Mouse (Mus musculus) hindbrain, postnatal 0 days (tissue): Measurements from ENCODE around the gene Isy1. TPM values are rescaled to one million over a fixed set of nuclear protein-coding genes. Genes with fewer than 3 reads are reported as not detected.

ENCODE experiments used
- ATAC-seq: fragments of 200-750 bp; cut with Nextera tagmentation; 2 replicates; pipeline ENCODE4 v1.8.0; 2017; ENCODE audit warnings: mild to moderate bottlenecking, moderate TSS enrichment, moderate library complexity
- DNase-seq: peaks from one replicate; pipeline ENCODE4 v3.0.0-alpha.2; 2015; ENCODE audit warnings: low spot score
- H3K27ac ChIP-seq: fragments of 300-500 bp; sonication (generic); 2 replicates; pipeline ENCODE4 v1.5.1; 2014; ENCODE audit warnings: mild to moderate bottlenecking
- H3K27me3 ChIP-seq: fragments of 300-500 bp; sonication (generic); 2 replicates; pipeline ENCODE4 v1.6.1; 2014; ENCODE audit warnings: low read length, mixed read lengths; ENCODE audit not compliant: insufficient read depth
- H3K36me3 ChIP-seq: fragments of 300-500 bp; sonication (generic); 2 replicates; pipeline ENCODE4 v1.6.1; 2014; ENCODE audit warnings: low read length, mixed read lengths; ENCODE audit not compliant: insufficient read depth
- H3K4me1 ChIP-seq: fragments of 300-500 bp; sonication (generic); 2 replicates; pipeline ENCODE4 v1.6.1; 2014; ENCODE audit warnings: antibody characterized with exemption, low read length, mixed read lengths; ENCODE audit not compliant: insufficient read depth
- H3K4me2 ChIP-seq: fragments of 300-500 bp; sonication (generic); 2 replicates; pipeline ENCODE4 v1.6.1; 2014; ENCODE audit warnings: low read depth, mild to moderate bottlenecking, low read length, moderate library complexity, mixed read lengths
- H3K4me3 ChIP-seq: fragments of 300-500 bp; sonication (generic); 2 replicates; pipeline ENCODE4 v1.5.1; 2014; ENCODE audit warnings: low read length
- H3K9ac ChIP-seq: fragments of 300-500 bp; sonication (generic); replicated peaks from 2 replicates; pipeline ENCODE4 v1.6.1; 2014; ENCODE audit warnings: mild to moderate bottlenecking, low read length, moderate library complexity, mixed read lengths
- H3K9me3 ChIP-seq: fragments of 300-500 bp; sonication (generic); 2 replicates; pipeline ENCODE4 v1.6.1; 2016; ENCODE audit warnings: low read length, mixed read lengths
- CTCF ChIP-seq: IDR thresholded peaks from 2 replicates; pipeline ENCODE4 v1.5.1; 2016; ENCODE audit warnings: antibody characterized with exemption, control low read depth, low read depth
- WGBS: fragments of 180-500 bp; shearing (Covaris S2); extraction: QIAGEN DNeasy Blood & Tissue Kit; methylation state at CpG from one replicate; pipeline ENCODE4 v1.1.7; 2014; 5-methylcytosine and 5-hydroxymethylcytosine counted together
- polyA plus RNA-seq: library from polyadenylated mRNA; unstranded; fragments of >200 nt; fragmentation: Nextera tagmentation; extraction: Ambion mirVana; gene quantifications from 2 replicates; pipeline ENCODE4 v1.2.1, GENCODE M21; 2015
- total RNA-seq: library from RNA; depleted of rRNA; stranded (reverse); fragments of >200 nt; gene quantifications from 2 replicates; pipeline ENCODE4 v1.2.3, GENCODE M21; 2014

The Isy1 gene
- total and polyA plus RNA-seq, 2 experiments from 2014 or later, result 11.3 to 27.4 TPM

GRCm38 (mm10) chr6:87879010-87879409, 40.4 kb upstream of the Isy1 start:
- H3K9ac ChIP-seq, result no peak overlapping the region
- 58% methylated on average over 4 of the region's 4 CpGs for WGBS
- no peaks in the 10 kb centered on the region for H3K27me3 ChIP-seq
- ATAC-seq (no peak), DNase-seq (no peak)
- no peak for TF ChIP-seq CTCF
- no peaks in the 10 kb centered on the region for H3K36me3 ChIP-seq
- no peak overlapping the region for H3K27ac ChIP-seq
- H3K4me3 ChIP-seq, result no peak overlapping the region
- H3K4me1 ChIP-seq, result no peaks in the 10 kb centered on the region; the same call in 1 of the 2 replicates
- no peak overlapping the region for H3K4me2 ChIP-seq
- no peaks in the 10 kb centered on the region for H3K9me3 ChIP-seq

DNA sequence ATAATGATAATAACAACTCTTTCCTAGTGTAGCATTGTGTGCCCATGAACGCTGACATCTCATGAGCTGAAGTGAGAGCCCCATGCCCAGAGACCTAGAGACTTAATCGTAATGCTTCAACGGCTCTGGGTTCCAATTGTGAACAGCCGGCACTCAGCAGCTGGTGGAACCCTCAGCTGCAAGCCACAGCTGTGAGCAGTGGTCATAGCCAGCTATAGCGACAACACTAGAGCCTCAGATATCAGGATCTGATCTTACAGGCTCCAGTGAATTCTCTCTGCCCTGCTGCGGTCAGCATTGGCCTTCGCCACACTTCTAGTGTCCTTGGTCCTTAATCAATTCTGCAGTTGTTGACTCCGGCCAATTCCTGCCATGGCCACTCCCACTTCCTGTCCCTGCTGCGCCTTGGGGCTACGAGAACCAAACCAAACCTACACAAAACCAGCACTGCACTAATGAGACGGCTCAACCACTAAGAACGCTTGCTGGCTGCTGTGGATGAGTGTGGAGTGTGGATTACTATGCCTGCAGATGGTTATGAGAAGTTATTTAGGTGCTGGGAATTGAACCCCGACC, 37.6 kb upstream of the Isy1 start:
- Histone ChIP-seq H3K27ac (no peak overlapping the region), H3K4me3 (no peak overlapping the region), H3K9ac (no peak overlapping the region), H3K36me3 (no peaks in the 10 kb centered on the region), H3K9me3 (no peaks in the 10 kb centered on the region), H3K4me2 (no peak overlapping the region), H3K27me3 (no peaks in the 10 kb centered on the region), H3K4me1 (no peaks in the 10 kb centered on the region)
- WGBS, result 81% methylated on average over 13 of the region's 13 CpGs
- no peak for TF ChIP-seq CTCF
- DNase-seq, result no peak
- ATAC-seq, result no peak

DNA sequence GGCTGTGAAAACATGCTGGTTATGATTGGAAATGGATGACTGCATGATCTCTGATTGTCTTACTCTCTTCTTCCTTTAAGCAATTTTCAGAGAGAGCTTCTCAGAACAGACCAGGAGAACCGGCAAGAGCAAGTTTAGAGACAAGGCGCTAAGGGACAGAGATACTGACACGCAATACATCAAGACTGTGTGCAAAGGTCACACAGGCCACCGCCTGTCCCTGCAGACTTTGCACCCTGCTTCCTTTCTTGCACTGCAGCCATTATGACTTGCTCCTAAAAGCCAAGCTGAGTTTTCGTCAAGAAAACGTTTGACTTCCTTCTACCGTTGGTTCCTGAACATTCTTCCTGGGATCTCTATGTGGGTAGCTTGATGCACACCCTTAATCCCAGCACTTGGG, 37.0 kb upstream of the Isy1 start:
- DNase-seq (no peak), ATAC-seq (no peak)
- TF ChIP-seq CTCF, result no peak
- no peak overlapping the region for H3K9ac ChIP-seq
- H3K36me3 ChIP-seq, result no peaks in the 10 kb centered on the region
- no peak overlapping the region for H3K4me3 ChIP-seq
- WGBS, result 89% methylated on average over 7 of the region's 7 CpGs
- no peaks in the 10 kb centered on the region for H3K27me3 ChIP-seq
- H3K4me1 ChIP-seq, result no peaks in the 10 kb centered on the region
- no peak overlapping the region for H3K4me2 ChIP-seq
- H3K27ac ChIP-seq, result no peak overlapping the region
- no peaks in the 10 kb centered on the region for H3K9me3 ChIP-seq

DNA sequence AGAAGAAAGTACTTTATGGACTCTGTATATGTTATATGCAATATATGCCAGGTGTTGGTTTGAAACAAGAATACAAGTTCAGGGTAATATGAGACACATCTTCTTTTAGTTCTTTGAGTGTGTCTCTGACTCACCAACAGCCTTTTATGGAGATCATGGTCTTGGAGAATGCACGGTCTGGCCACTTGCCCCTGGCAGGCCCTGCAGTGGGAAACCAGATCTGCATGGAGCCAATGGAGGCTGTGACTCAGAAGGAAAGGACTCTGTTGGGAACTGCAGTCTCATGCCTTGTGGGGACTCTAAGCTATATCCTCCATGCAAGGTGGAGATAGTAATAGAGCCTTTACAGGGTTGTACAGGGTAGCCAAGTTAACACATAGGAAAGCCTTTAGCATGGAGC, 36.5 kb upstream of the Isy1 start:
- Histone ChIP-seq H3K4me3 (no peak overlapping the region), H3K27ac (no peak overlapping the region), H3K36me3 (no peaks in the 10 kb centered on the region), H3K9ac (no peak overlapping the region), H3K27me3 (no peaks in the 10 kb centered on the region), H3K9me3 (no peaks in the 10 kb centered on the region), H3K4me2 (no peak overlapping the region), H3K4me1 (no peaks in the 10 kb centered on the region)
- WGBS, result 85% methylated on average over 1 of the region's 1 CpGs
- TF ChIP-seq CTCF, result no peak
- no peak for DNase-seq
- ATAC-seq, result no peak

- H3K4me2 ChIP-seq, result no peak overlapping the region
- DNase-seq (no peak), ATAC-seq (no peak)
- H3K9me3 ChIP-seq, result no peaks in the 10 kb centered on the region
- no peaks in the 10 kb centered on the region for H3K36me3 ChIP-seq
- no peak overlapping the region for H3K4me3 ChIP-seq
- no peak overlapping the region for H3K9ac ChIP-seq
- H3K27ac ChIP-seq, result no peak overlapping the region
- 0 out of 2 replicates have a peak, but pooled peaks have one; percentile 4 for TF ChIP-seq CTCF
- H3K27me3 ChIP-seq, result no peaks in the 10 kb centered on the region
- no peaks in the 10 kb centered on the region for H3K4me1 ChIP-seq
- WGBS, result 89% methylated on average over 2 of the region's 2 CpGs
Observed at GRCm38 (mm10) chr6:87873963-87874362, 35.4 kb upstream of the Isy1 start.

GRCm38 (mm10) chr6:87873104-87873503, 34.5 kb upstream of the Isy1 start:
- H3K36me3 ChIP-seq, result no peaks in the 10 kb centered on the region
- WGBS, result 26% methylated on average over 1 of the region's 1 CpGs
- H3K9ac ChIP-seq, result no peak overlapping the region
- TF ChIP-seq CTCF, result no peak
- ATAC-seq (no peak), DNase-seq (no peak)
- H3K9me3 ChIP-seq, result no peaks in the 10 kb centered on the region
- no peak overlapping the region for H3K4me3 ChIP-seq
- no peak overlapping the region for H3K27ac ChIP-seq
- no peaks in the 10 kb centered on the region for H3K27me3 ChIP-seq
- no peaks in the 10 kb centered on the region for H3K4me1 ChIP-seq
- H3K4me2 ChIP-seq, result no peak overlapping the region

DNA sequence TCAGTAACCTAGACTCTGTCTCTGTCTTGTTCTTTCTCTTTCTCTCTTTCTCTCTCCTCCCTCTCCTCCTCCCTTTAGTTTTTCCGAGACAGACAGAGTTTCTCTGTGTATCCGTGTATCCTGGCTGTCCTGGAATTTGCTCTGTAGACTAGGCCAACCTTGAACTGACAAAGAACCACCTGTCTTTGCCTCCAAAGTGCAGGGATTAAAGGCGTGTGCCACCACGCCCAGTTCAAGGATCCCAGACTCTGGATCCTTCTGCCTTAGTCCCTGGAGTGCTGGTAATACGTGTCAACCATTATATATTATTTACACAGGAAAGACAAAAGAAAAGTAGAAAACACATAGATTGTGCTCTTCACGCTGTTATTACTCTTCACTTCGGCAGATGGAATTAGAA, 32.6 kb upstream of the Isy1 start:
- no peak for ATAC-seq
- Histone ChIP-seq H3K9ac (no peak overlapping the region), H3K4me3 (no peak overlapping the region), H3K4me1 (no peaks in the 10 kb centered on the region), H3K27me3 (no peaks in the 10 kb centered on the region), H3K9me3 (no peaks in the 10 kb centered on the region), H3K27ac (no peak overlapping the region), H3K4me2 (no peak overlapping the region), H3K36me3 (no peaks in the 10 kb centered on the region)
- no peak for TF ChIP-seq CTCF
- 88% methylated on average over 7 of the region's 7 CpGs for WGBS
- DNase-seq, result no peak
